Mouse (Mus musculus): ENCODE data around the gene Nedd9.
"Not testable (repeated sequence)": the region's sequence is repeated elsewhere in the genome, so short reads cannot be mapped to it uniquely, and the experiment has no call there.

The Nedd9 gene

GRCm38 (mm10) chr13:41298533-41298932, 188.6 kb downstream of the Nedd9 start:
- DNase-seq (ENCODE audit: low read depth), result no peak

- no peak for DNase-seq (ENCODE audit: low read depth)
These were observed 190.8 kb downstream of the Nedd9 start for GRCm38 (mm10) chr13:41296396-41296795.

DNA sequence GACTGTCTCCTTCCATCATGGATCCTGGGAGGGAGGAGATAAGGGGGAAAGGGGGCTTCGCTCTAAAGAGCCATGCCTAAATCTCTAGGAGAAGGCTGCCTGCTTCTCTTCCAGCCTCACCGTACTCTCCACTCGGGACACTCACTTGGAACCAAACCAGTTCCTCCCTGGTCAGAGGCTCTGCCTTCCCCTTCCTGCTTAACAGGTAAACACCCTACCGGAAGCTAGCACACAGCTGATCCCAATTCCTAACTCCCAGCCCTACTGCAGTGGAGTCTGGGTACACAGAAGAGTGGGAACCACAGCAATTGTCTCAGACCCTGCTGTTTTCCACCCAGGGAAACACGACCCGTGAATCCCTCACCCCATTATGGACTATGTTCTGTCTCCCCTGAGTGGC, 191.3 kb downstream of the Nedd9 start:
- no peak for DNase-seq (ENCODE audit: low read depth)

- no peak for DNase-seq (ENCODE audit: low read depth)
These were observed 193.6 kb downstream of the Nedd9 start for GRCm38 (mm10) chr13:41293595-41293994.

- DNase-seq (ENCODE audit: low read depth), result no peak
These were observed 195.6 kb downstream of the Nedd9 start for GRCm38 (mm10) chr13:41291466-41291974.

GRCm38 (mm10) chr13:41286285-41286684, 200.9 kb downstream of the Nedd9 start:
- DNase-seq (ENCODE audit: low read depth), result no peak

GRCm38 (mm10) chr13:41285448-41285847, 201.7 kb downstream of the Nedd9 start:
- no peak for DNase-seq (ENCODE audit: low read depth)

DNA sequence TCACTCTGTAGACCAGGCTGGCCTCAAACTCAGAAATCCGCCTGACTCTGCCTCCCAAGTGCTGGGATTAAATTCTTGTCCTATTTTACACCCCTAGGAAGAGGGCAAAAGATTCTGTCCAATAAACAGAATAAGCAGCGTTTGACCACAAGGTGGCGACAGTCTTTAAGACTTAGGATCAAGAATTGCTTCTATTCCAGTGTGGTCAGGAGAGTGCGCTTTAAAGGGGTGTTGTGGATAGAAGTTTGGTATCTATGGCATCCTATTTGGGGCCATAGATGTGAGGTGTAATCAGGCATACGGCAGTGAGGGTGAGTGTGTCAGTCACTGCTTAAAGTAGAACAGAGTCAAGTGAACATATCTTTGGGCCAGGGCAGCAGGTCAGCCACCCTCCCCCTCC, 203.9 kb downstream of the Nedd9 start:
- peak; percentile 87 for DNase-seq (ENCODE audit: low read depth)

DNA sequence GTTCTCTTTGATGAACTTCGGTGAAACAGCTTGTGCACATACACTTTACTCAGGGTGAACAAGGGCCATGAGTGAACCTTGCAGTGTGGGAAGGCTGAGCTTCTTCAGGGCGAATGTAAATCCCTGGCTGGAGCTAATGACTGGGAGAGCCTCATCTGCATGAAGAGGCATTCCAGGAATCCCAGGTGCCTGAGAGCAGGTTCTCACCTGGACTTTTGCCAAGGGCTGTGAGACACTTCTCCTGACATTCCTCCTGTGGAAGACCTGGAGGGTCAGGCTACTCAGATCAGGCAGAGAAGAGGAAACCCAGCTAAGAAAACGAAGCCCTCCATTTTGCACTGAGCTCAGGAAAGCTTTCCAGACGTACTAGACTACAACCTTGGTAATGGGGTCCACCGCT, 206.5 kb downstream of the Nedd9 start:
- DNase-seq (ENCODE audit: low read depth), result no peak

- no peak for DNase-seq (ENCODE audit: low read depth)
These were observed 213.1 kb downstream of the Nedd9 start, which contains the start of gene Gm17364 for GRCm38 (mm10) chr13:41273927-41274650. Gene Gm17364, minus strand, starts transcription at chr13:41273977.

- no peak for DNase-seq (ENCODE audit: low read depth)
These were observed 219.2 kb downstream of the Nedd9 start for GRCm38 (mm10) chr13:41267827-41268408.

- no peak for DNase-seq (ENCODE audit: low read depth)
These were observed 223.7 kb downstream of the Nedd9 start for GRCm38 (mm10) chr13:41263304-41264006.

GRCm38 (mm10) chr13:41261617-41262016, 225.5 kb downstream of the Nedd9 start:
- DNase-seq (ENCODE audit: low read depth), result not testable (repeated sequence)

All from induced T-regulatory cell, adult 2 months (primary cell).